Mouse (Mus musculus): ENCODE data around the gene G430095P16Rik. TPM values are rescaled to one million over a fixed set of nuclear protein-coding genes. Genes with fewer than 3 reads are reported as not detected.

The G430095P16Rik gene
- total RNA-seq, 2 experiments from 2014 or later: not detected

DNA sequence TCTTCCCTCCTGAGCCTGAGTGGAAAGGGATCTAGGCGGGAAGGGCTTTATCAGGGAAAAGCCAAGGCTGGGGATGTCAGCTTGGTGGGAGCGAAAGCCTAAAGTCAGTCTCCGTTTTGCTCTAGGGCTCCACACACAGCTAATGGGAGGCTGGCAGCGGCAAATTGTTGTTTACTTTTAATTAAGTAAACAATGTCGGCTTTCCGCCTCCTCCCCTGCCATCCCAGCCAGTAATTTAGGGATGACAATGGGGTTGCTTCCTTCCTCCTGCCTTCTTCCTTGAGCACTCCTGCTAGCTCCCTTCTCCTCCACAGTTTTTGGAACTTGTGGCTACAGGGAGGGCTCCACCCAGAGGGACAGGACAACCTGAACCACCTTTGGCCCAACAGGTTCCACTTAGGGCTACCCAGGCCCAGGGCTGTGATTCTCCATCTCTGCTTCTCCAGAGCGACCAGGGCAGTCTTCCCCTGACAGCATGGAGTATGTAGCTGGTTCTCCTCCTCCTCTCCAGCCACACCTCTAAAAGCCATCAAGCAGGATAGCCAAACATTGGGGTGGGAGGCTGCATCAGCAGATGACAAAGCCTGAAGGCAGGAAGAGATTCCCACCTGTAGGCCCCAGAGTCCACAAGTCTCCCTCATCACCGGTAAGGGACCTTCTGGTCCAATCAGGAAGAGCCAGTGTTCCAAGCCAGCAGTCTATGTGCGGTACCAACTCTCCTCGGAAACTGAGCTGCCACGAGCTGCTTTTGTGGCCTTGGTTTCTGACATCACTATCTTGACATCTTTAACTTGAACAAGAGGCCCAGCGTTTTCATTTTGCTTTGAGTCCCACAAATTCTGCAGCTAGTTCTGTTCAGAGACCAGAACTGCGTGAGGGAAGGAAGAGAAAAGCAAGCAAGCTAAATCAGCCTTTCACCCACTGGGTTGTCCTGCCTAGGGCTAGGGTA is 18.4 kb downstream of the G430095P16Rik start:
- DNase-seq (ENCODE audit: low spot score in 2 of 2): no peak

DNA sequence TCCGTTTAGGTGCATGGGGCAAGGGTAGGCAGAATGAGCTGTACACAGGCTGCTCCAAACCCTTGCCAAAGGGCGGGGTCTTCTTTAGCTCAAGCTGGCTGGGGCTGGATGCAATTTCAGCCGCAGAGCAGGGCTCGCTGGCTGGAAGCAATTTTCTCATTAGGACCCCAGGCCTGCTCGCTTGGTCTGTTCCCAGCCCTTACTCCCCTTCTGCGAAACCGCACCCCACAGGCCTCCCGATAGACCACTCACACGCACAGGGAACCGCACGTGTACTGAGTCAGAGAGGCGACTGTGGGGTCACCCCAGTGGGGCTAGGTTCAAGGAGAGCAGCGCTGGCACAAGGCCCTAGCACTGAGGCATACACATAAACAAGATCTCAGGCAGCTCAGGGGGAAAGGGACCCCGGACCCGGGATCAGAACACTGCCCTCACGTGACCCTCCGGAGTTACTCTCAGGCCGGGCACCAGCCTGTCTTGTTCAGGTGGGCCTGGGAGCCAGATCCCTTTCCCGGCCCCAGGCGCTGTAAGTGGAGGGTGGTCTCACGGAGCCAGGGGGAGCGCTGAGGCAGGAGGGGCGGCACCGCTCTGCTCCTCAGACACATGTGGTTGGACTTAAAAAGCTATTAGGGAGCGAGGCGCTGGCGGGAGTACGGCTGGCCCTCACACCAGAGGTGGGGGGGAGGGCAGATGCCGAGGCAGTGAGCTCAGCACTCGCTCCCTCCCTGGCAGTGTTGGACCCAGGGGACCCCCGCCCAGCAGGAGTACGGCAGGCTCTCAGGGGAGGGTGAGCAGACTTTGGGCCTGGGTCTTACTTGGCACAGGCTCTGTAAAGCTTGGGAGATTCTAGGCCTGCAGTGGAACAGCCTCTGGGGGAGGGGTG is 19.6 kb downstream of the G430095P16Rik start:
- no peak for DNase-seq (ENCODE audit: low spot score in 2 of 2)

DNA sequence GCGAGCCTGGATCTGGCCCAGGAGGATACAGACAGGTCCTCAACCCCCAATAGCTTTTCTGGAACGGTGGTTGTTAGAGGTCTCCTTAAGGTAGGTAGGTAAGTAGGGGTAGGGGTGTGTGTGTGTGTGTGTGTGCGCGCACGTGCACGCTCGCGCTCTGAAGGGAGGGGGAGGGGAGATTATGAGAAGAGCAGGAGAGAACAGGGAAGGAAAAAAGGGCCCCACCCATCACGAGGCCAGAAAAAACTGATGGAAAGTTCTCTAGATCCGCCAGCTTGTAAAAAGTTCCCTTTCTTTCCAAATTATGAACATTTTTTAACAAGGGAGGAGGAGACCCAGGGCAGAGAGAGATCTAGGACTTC is 20.2 kb downstream of the G430095P16Rik start:
- no peak for DNase-seq (ENCODE audit: low spot score in 2 of 2)

DNA sequence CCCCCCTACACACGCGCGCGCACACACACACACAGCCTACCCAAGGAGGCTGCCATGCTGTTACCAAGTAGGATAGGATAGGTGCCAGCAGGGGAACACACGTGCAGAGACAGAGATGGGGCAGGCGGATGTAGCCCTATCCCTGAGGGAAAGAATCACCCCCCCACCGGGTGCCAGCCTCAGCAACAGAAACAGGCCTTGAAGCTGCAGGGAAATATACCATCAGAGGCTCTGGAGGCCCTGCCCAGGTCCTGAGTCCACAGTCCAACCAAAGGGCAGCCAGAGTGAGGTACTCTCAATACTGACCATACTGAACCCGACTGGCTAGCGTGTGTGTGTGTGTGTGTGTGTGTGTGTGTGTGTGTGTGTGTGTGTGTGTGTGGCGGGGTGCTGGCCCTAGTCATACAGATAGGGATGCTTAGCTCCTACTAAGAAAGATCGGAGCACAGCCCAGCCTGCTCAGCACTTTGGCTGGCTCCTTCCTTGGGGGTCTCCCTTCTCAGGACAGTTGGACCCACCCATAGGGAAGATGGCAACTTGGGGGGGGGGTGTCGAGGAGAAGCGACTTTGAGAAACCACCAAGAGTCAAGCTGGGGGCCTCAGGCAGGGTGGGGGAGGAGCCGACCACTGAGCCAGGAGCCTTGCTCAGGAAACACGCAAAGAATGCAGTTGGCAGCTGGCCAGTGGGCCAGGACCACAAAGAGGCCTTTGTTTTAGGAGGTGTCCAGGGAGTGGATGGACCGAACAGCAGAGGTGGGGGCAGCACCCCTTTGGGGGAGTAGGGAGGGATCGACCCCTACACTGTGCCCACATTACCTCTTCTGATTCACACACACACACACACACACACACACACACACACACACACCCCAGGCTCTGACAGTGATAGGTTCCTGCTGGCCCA is 21.0 kb downstream of the G430095P16Rik start:
- peak in 1 of 2 experiments; percentile 66 for DNase-seq (ENCODE audit: low spot score in 2 of 2)

DNA sequence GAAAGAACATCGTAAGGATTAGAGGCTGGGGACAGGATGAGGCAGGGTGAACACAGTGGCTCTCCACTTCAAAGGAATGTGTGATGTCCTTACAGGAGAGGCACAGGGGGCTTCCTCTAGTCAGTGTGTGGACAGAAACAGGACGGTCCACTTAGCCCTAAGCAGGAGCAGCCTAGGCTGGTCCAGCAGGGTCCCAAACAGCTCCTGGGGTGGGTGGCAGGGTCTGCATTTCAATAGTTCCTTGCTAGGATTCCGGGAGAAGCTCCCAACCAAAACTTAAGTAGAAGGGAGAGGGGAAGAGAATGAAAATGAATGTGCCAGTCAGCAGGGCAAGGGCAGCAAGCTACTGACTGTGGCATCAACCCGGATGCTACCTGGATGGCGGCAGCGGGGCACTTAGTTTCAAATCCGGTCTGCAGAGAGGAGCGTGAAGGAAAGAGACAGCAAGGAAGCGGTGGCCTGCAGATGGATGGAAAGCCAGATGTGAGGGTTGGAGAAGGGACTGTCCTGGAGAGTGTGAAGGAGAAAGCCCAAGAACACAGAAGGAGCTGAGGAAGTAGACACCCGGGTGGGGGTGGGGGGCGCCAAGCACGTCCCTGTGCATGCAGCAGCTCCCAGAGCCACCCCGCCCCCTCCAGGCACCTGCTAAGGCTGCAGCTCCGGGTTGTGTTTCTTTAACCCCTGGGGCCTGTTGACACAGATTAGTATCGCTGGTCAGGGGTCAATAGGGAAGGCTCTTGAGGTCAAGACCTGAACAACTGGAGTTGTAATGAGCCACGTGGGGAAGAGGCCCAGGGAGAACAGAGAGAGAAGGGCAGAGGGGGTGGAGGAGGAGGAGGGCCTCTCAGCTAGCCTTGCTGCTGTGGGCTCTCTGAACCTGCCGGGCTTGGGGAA is 22.5 kb downstream of the G430095P16Rik start:
- DNase-seq (ENCODE audit: low spot score in 2 of 2): no peak

DNA sequence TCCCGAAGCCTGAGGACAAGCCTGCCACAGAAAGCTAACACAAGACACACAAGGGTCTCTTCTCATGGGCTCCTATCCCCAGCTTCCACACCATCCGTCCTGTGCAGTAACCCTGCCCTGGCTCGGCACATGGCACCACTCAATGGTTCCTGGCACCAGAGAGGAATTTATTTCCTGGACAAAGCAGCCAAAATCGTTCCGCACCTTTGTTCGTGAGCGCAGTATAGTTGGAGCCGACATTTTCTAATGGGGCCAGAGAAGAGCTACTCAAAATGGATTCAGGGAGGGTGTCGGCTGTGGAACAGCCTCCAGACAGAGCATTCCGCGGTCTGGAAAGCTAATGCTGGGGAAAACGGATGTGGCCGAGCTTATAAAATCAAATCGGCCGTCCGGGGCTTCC is 26.7 kb downstream of the G430095P16Rik start:
- no peak for DNase-seq (ENCODE audit: low spot score in 2 of 2)

DNA sequence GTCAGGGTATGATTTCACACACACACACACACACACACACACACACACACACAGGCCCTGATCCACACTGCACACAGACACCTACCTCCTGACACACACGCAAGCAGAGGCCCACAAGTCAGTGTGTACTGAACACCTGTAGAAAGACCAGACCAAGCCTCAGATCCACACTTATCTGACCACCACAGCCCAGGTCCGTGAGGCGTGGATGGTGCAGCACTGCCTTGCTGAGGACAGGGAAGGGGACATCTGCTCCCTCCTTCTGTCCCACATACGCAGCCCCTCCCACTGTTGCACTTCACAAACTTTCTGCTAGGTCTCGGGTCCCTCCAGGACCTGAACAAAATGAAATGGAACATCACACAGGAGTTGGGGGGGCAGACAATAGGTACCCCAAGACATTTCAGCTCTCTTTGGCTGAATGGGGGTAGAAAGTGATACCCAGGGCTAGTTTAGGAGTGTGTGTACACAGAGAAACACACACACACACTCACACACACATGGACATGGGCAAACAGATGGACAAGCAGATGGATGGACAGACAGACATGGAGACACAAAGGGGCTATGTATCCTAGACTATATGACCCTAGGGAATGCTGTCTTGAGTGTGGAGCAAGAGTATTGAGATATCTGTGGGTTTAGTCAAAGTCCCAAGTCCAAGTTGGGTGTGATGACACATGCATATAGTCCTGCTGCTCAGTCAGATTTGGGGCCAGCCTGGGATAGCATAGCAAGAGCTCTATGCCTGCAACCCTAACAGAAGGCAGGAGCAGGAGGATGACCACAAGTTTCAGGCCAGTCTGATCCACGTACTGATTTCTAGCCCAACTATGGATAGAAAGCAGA is 30.2 kb downstream of the G430095P16Rik start:
- DNase-seq (ENCODE audit: low spot score in 2 of 2): no peak

DNA sequence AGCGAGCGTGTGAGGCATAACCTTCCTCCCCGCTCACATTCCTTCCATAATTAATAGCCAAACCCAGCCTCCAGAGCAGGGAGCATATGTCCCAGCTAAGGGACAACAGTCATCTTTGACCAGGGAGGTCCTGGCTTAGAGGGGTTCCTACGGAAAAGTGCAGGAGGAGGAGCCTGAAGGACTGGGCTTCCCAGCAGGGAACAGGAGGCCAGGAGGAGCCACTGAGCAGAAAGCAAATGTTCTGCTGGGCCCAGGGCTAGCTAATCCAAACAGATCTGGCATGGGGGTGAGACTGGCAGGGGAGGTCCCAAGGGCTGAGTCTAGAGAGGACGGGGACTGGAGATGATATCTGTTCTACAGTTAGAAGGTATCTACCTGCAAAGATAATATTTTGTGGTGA is 34.7 kb downstream of the G430095P16Rik start:
- DNase-seq (ENCODE audit: low spot score in 2 of 2): no peak

DNA sequence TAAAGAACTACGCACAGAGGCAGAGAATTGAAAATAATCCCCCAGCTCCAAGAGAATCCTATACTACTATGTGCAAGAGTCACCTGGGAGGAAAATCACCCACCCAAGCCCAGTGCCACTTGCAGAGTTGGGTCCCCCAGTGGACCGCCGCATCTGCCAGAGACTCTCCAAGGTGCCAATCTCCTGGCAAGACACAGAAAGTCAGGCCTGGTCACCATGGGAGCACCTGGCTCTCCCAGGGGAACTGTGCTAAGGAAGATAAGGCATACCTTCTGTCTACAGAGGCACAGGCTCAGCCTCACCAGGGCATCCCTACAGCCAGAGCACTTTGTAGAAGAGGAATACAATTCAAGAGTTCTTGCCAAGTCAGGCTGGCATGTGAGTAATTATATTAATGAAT is 35.5 kb downstream of the G430095P16Rik start:
- no peak for DNase-seq (ENCODE audit: low spot score in 2 of 2)

DNA sequence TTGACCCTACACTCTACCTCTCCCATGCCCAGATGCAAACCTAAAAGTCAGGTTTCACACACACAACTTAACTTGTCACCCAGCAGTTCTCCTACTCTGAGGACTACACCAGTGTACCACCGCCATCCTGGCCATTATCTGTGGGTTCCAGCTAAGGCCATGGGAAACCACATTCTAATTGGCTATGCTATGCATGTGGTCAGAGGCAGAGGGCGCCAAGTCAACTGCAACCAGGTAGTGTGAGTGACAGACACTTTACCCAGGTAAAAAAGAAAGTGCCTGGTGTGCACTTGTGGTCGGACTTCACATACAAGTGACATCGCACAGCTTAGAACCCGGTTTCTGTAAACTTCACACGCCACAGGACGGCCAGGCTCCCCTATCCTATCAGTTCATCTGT is 36.3 kb downstream of the G430095P16Rik start:
- no peak for DNase-seq (ENCODE audit: low spot score in 2 of 2)

DNA sequence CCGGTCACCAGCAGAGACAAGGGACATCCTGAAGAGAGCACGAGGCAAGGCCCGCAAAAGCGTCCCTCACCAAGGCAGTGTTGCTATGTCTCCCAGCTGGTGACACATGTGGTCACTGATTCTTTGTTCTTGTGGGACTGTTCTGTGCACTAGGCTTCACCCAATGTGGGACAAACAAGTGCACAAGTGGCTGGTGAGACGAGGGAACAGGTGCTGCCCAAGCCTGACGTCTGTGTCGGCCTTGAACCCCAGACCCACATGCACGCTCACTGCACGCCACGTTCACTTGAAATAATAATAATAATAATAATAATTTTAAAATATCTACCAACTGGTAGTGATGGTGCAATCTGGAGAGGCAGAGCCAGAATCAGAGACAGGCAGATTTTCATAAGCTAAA is 36.9 kb downstream of the G430095P16Rik start:
- DNase-seq (ENCODE audit: low spot score in 2 of 2): no peak

DNA sequence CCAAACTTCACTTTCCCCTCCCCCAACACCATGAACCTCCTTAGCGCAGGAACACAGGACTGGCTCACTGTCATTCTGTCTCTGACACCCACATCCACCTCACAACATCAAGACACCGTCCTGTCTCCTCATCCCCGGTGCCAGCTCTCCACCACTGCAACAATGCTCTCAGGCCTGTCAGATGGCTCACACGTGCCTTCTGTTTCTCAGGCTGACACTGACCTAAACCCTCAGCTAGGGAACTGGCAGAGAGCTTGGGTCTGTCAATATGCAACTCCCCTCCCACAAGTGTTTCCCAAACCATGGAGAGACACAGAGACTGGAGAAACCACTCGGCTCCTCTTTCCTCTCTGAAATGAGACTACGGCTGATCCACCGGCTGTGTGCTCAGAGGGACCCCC is 37.6 kb downstream of the G430095P16Rik start:
- no peak for DNase-seq (ENCODE audit: low spot score in 2 of 2)

DNA sequence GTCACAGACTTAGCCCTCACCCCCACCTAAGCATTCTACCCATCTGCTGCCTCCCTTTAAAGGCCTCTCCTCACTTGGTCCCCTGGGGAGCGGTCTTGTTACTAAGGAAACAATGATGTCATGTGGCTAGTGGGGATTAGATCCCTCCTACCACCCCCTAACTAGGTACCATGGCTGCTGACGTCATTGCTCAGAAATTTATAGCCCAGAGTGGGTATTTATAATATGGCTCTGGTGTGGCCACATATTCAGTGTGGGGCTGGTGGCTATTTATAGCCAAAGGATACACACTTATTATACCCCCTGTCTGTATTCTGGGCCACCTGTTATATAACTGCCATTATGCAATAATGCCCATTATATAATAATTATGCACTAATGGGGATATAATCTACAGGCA is 38.1 kb downstream of the G430095P16Rik start:
- DNase-seq (ENCODE audit: low spot score in 2 of 2): no peak

DNA sequence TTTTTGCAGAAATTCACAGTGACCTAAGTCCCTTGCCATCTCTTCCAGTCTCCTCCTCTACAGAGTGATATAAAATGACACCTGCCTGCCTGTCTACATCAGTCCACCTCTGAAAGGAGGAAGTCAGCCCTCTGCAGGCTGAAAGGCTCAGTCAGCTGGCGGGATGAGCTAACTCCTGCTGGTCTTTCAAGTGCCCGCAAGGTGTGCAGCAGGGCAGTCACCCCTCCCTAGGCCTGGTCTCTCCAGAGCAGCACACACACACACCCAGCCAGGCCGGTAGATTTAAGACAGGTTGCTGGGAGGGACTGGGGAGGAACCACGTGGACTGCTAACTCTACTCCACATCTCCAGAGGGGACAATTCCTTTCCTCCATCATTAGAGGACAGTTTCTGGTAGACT is 41.3 kb downstream of the G430095P16Rik start:
- no peak for DNase-seq (ENCODE audit: low spot score in 2 of 2)

DNA sequence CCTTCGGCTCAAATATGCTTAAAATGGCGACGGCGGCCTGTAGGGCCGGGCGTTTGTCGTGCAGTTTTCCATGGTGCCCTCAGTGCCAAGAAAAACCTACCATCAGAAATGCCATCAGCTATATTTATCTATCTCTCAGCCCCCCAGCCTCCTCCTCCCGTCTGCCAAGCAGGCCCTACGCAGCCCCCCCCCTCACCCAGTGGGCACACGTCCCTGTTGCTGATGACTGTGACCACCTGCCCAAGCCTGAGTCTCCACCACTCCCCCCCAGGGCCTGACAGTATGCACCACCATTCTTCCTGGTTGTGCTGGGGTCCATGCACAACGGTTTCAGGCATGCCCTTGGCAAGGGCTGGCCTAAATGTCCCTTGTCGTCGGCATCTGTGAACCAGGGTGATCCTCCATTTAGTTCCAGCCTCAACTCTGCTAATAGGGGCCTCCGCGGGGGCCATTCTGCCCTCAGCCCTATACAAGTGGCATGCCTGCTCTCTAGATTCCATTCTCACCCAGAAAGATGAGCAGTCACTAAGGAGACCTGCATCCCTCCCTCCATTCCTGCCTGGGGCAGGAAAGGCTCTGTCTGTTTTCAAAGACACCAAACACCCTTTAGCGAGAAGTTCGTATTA is 42.2 kb downstream of the G430095P16Rik start:
- DNase-seq (ENCODE audit: low spot score in 2 of 2): peak in 1 of 2 experiments; percentile 82

DNA sequence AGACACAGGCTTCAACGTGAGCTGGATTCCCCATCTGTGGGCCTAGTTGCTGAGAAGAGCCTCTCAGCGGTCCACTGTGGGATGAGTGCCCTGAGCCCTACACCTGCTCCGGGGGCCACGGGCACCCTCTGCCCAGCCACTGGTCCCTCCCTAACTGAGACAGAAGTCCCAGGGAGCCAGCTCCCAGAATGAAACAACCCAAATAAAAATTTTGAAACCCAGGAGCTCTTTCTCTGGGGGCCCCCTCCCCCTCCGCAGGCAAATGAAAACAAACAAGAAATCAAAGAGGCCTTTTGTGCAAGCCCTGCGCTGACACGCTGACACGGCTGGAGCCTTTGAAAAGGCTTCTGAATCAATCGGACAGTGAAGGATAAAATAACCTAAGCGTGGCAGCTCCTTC is 42.8 kb downstream of the G430095P16Rik start:
- DNase-seq (ENCODE audit: low spot score in 2 of 2): no peak

DNA sequence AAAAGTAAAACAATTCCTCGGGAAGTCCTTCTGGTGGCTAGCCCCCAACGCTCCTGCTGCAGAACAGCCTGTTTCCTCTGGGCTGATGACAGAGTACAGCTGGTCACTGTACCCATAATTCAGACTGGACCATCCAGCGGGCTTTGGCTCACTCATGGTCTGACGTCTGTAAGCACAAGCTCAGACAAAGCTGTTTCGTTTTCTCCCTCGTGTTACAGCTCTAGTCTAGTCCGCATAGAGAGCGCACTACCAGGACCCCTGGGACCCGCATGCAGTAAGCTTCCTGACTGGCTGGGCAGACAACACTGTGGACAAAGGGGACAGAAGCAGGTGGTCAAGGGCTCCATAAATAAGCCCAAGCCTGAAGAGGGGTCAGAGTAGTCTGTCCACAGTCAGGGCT is 43.6 kb downstream of the G430095P16Rik start:
- no peak for DNase-seq (ENCODE audit: low spot score in 2 of 2)

DNA sequence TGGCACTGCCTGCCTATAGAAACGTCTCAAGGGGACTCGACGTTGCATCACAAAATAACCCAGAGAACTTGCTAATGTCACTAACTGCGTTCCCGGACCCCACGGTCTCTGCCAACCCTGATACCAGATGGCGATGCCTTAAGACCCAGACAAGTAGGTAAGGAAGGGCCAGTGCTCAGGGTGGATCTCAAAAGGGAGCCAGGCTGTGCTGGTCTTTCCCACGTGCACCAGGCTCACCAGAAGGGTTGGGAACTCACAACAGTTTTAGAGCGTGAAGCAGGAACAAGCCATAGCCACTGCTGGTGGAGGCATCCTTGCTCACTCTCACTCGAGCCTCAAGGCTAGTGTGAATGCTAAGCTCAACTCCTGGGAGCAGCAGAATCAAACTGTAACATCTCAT is 44.4 kb downstream of the G430095P16Rik start:
- DNase-seq (ENCODE audit: low spot score in 2 of 2): no peak
